Comparison of ENCODE assay signal across 16 mouse cellular contexts in genomic region chr3:104189823-104190222, GRCm38 (mm10).
"Had no signal": no experiment of that assay in that cellular context is flagged by ENCODE, and none has a peak within 500 bp of the region (broad histone marks: within the 10 kb centered on the region; RNA-seq: fewer than 3 reads in every experiment).

No protein-coding gene starts in this region.

- DNase-seq: kidney, adult 18-20 months; left cerebral cortex, postnatal 4 days; lung, adult 2 months; lung, postnatal 36 days; retina, postnatal 1 day; right cerebral cortex, postnatal 4 days; thymus, adult 2 months; thymus, postnatal 36 days had no signal

- H3K9ac ChIP-seq: hindbrain, embryonic 15.5 days; limb, embryonic 13.5 days; midbrain, embryonic 15.5 days; neural tube, embryonic 13.5 days; stomach, embryonic 15.5 days had no signal

- H3K4me2 ChIP-seq: hindbrain, embryonic 15.5 days; limb, embryonic 13.5 days; midbrain, embryonic 15.5 days; neural tube, embryonic 13.5 days; stomach, embryonic 15.5 days had no signal

- H3K27me3 ChIP-seq: hindbrain, embryonic 15.5 days; limb, embryonic 13.5 days; midbrain, embryonic 15.5 days; neural tube, embryonic 13.5 days; stomach, embryonic 15.5 days had no signal

- H3K36me3 ChIP-seq: hindbrain, embryonic 15.5 days; limb, embryonic 13.5 days; midbrain, embryonic 10.5 days; midbrain, embryonic 15.5 days; neural tube, embryonic 13.5 days; stomach, embryonic 15.5 days had no signal

- H3K27ac ChIP-seq: hindbrain, embryonic 15.5 days; layer of hippocampus, adult 2 months; limb, embryonic 13.5 days; midbrain, embryonic 10.5 days; midbrain, embryonic 15.5 days; neural tube, embryonic 13.5 days; stomach, embryonic 15.5 days had no signal

- ATAC-seq: lung, postnatal 0 days; midbrain, embryonic 15.5 days had no signal

- H3K4me1 ChIP-seq: hindbrain, embryonic 15.5 days; limb, embryonic 13.5 days; midbrain, embryonic 10.5 days; midbrain, embryonic 15.5 days; neural tube, embryonic 13.5 days; stomach, embryonic 15.5 days had no signal

- H3K9me3 ChIP-seq: hindbrain, embryonic 15.5 days; limb, embryonic 13.5 days; midbrain, embryonic 10.5 days; midbrain, embryonic 15.5 days; neural tube, embryonic 13.5 days; stomach, embryonic 15.5 days had no signal

- H3K4me3 ChIP-seq: hindbrain, embryonic 15.5 days; layer of hippocampus, adult 2 months; limb, embryonic 13.5 days; midbrain, embryonic 10.5 days; midbrain, embryonic 15.5 days; neural tube, embryonic 13.5 days; stomach, embryonic 15.5 days had no signal
